Mouse (Mus musculus) embryonic facial prominence, embryonic 14.5 days (tissue): ENCODE results near the gene Pam. TPM values are rescaled to one million over a fixed set of nuclear protein-coding genes. Genes with fewer than 3 reads are reported as not detected.

Source experiments
- ATAC-seq: fragments of 200-750 bp; cut with Nextera tagmentation; 2 replicates; pipeline ENCODE4 v1.8.0; 2017; ENCODE audit warnings: low read depth, moderate number of reproducible peaks, moderate TSS enrichment
- DNase-seq: peaks from one replicate; pipeline ENCODE4 v3.0.0-alpha.2; 2015; ENCODE audit warnings: low spot score
- H3K27ac ChIP-seq: fragments of 300-500 bp; sonication (generic); replicated peaks from 2 replicates; pipeline ENCODE4 v1.5.1; 2014; ENCODE audit warnings: low read depth, mild to moderate bottlenecking, low read length, moderate library complexity
- H3K27me3 ChIP-seq: fragments of 300-500 bp; sonication (generic); replicated peaks from 2 replicates; pipeline ENCODE4 v1.6.1; 2014; ENCODE audit warnings: low read length; ENCODE audit not compliant: control insufficient read depth, insufficient read depth
- H3K36me3 ChIP-seq: fragments of 300-500 bp; sonication (generic); 2 replicates; pipeline ENCODE4 v1.6.1; 2014; ENCODE audit warnings: low read length, mixed read lengths; ENCODE audit not compliant: control insufficient read depth, insufficient read depth
- H3K4me1 ChIP-seq: fragments of 300-500 bp; sonication (generic); 2 replicates; pipeline ENCODE4 v1.6.1; 2014; ENCODE audit warnings: antibody characterized with exemption, low read length; ENCODE audit not compliant: control insufficient read depth, insufficient read depth
- H3K4me2 ChIP-seq: fragments of 300-500 bp; sonication (generic); 2 replicates; pipeline ENCODE4 v1.6.1; 2014; ENCODE audit warnings: low read depth, mild to moderate bottlenecking, low read length, moderate library complexity, mixed read lengths
- H3K4me3 ChIP-seq: fragments of 300-500 bp; sonication (generic); 2 replicates; pipeline ENCODE4 v1.5.1; 2014; ENCODE audit warnings: low read depth, mild to moderate bottlenecking, low read length
- H3K9ac ChIP-seq: fragments of 300-500 bp; sonication (generic); 2 replicates; pipeline ENCODE4 v1.6.1; 2014; ENCODE audit warnings: low read depth, mild to moderate bottlenecking, low read length, moderate library complexity, mixed read lengths
- H3K9me3 ChIP-seq: fragments of 300-500 bp; sonication (generic); 2 replicates; pipeline ENCODE4 v1.6.1; 2016; ENCODE audit warnings: low read length; ENCODE audit not compliant: control insufficient read depth
- WGBS: fragments of 180-500 bp; shearing (Covaris S2); extraction: QIAGEN DNeasy Blood & Tissue Kit; methylation state at CpG from one replicate; pipeline ENCODE4 v1.1.7; 2014; 5-methylcytosine and 5-hydroxymethylcytosine counted together
- polyA plus RNA-seq: library from polyadenylated mRNA; unstranded; fragments of >200 nt; fragmentation: Nextera tagmentation; extraction: Ambion mirVana; gene quantifications from 2 replicates; pipeline ENCODE4 v1.2.1, GENCODE M21; 2014

Gene Pam
- polyA plus RNA-seq, 1 experiment from 2014 or later: 50.1 TPM

- Histone ChIP-seq H3K27ac (no peak overlapping the region), H3K27me3 (no peaks in the 10 kb centered on the region), H3K4me2 (no peak overlapping the region), H3K4me1 (no peaks in the 10 kb centered on the region), H3K9me3 (no peaks in the 10 kb centered on the region), H3K9ac (no peak overlapping the region), H3K4me3 (no peak overlapping the region), H3K36me3 (no peaks in the 10 kb centered on the region)
- ATAC-seq (no peak), DNase-seq (no peak)
- 56% methylated on average over 2 of the region's 2 CpGs for WGBS
These were observed 178.5 kb downstream of the Pam start for GRCm38 (mm10) chr1:97916971-97917234.

- Histone ChIP-seq H3K4me1 (no peaks in the 10 kb centered on the region), H3K36me3 (no peaks in the 10 kb centered on the region), H3K27me3 (no peaks in the 10 kb centered on the region), H3K27ac (no peak overlapping the region), H3K9me3 (no peaks in the 10 kb centered on the region), H3K9ac (no peak overlapping the region), H3K4me2 (no peak overlapping the region), H3K4me3 (no peak overlapping the region)
- ATAC-seq (no peak), DNase-seq (no peak)
- 71% methylated on average over 12 of the region's 12 CpGs for WGBS
These were observed 179.1 kb downstream of the Pam start for GRCm38 (mm10) chr1:97916218-97916970.

- ATAC-seq (no peak), DNase-seq (no peak)
- WGBS: 78% methylated on average over 10 of the region's 10 CpGs
- H3K36me3 ChIP-seq: no peaks in the 10 kb centered on the region
- H3K27ac ChIP-seq: no peak overlapping the region
- H3K9me3 ChIP-seq: no peaks in the 10 kb centered on the region
- no peaks in the 10 kb centered on the region for H3K4me1 ChIP-seq
- no peak overlapping the region for H3K4me3 ChIP-seq
- no peak overlapping the region for H3K9ac ChIP-seq
- no peaks in the 10 kb centered on the region for H3K27me3 ChIP-seq
- no peak overlapping the region for H3K4me2 ChIP-seq
These were observed 179.7 kb downstream of the Pam start for GRCm38 (mm10) chr1:97915726-97916125.

GRCm38 (mm10) chr1:97910874-97911273, 184.6 kb downstream of the Pam start:
- WGBS: 78% methylated on average over 10 of the region's 10 CpGs
- ATAC-seq: no peak

GRCm38 (mm10) chr1:97909561-97909960, 185.9 kb downstream of the Pam start:
- 30% methylated on average over 5 of the region's 5 CpGs for WGBS
- no peaks in the 10 kb centered on the region for H3K4me1 ChIP-seq
- no peak overlapping the region for H3K27ac ChIP-seq
- no peak overlapping the region for H3K4me2 ChIP-seq
- DNase-seq: no peak
- no peaks in the 10 kb centered on the region for H3K27me3 ChIP-seq
- H3K36me3 ChIP-seq: no peaks in the 10 kb centered on the region
- no peaks in the 10 kb centered on the region for H3K9me3 ChIP-seq
- no peak overlapping the region for H3K4me3 ChIP-seq
- no peak for ATAC-seq
- no peak overlapping the region for H3K9ac ChIP-seq

More at GRCm38 (mm10) chr1:97910874-97911273, 184.6 kb downstream of the Pam start:
- no peaks in the 10 kb centered on the region for H3K36me3 ChIP-seq
- H3K4me2 ChIP-seq: no peak overlapping the region
- H3K27ac ChIP-seq: no peak overlapping the region
- no peaks in the 10 kb centered on the region for H3K4me1 ChIP-seq
- no peak overlapping the region for H3K4me3 ChIP-seq
- no peak overlapping the region for H3K9ac ChIP-seq
- DNase-seq: no peak
- H3K27me3 ChIP-seq: no peaks in the 10 kb centered on the region
- H3K9me3 ChIP-seq: no peaks in the 10 kb centered on the region

- Histone ChIP-seq H3K9ac (no peak overlapping the region), H3K4me1 (no peaks in the 10 kb centered on the region), H3K9me3 (no peaks in the 10 kb centered on the region), H3K27ac (no peak overlapping the region), H3K4me3 (no peak overlapping the region), H3K4me2 (no peak overlapping the region), H3K27me3 (no peaks in the 10 kb centered on the region), H3K36me3 (no peaks in the 10 kb centered on the region)
- WGBS: 87% methylated on average over 4 of the region's 4 CpGs
- no peak for DNase-seq
- no peak for ATAC-seq
These were observed 186.7 kb downstream of the Pam start for GRCm38 (mm10) chr1:97908736-97909135.

GRCm38 (mm10) chr1:97903912-97904460, 191.5 kb downstream of the Pam start:
- Histone ChIP-seq H3K27ac (no peak overlapping the region), H3K4me3 (no peak overlapping the region), H3K4me2 (no peak overlapping the region), H3K36me3 (no peaks in the 10 kb centered on the region), H3K9ac (no peak overlapping the region), H3K27me3 (no peaks in the 10 kb centered on the region), H3K9me3 (no peaks in the 10 kb centered on the region), H3K4me1 (no peaks in the 10 kb centered on the region)
- ATAC-seq (no peak), DNase-seq (no peak)
- WGBS: 77% methylated on average over 7 of the region's 7 CpGs

- 87% methylated on average over 7 of the region's 7 CpGs for WGBS
These were observed 192.6 kb downstream of the Pam start for GRCm38 (mm10) chr1:97902830-97903229.

GRCm38 (mm10) chr1:97900559-97901153, 194.8 kb downstream of the Pam start:
- Histone ChIP-seq H3K27me3 (no peaks in the 10 kb centered on the region), H3K4me2 (no peak overlapping the region), H3K27ac (no peak overlapping the region), H3K9ac (no peak overlapping the region), H3K9me3 (no peaks in the 10 kb centered on the region), H3K4me1 (no peaks in the 10 kb centered on the region), H3K4me3 (no peak overlapping the region), H3K36me3 (no peaks in the 10 kb centered on the region)
- WGBS: 54% methylated on average over 7 of the region's 7 CpGs
- ATAC-seq (peak; percentile 86; the same call in 1 of the 2 replicates), DNase-seq (no peak)

More at GRCm38 (mm10) chr1:97902830-97903229, 192.6 kb downstream of the Pam start:
- ATAC-seq: no peak
- no peaks in the 10 kb centered on the region for H3K9me3 ChIP-seq
- no peak for DNase-seq
- no peaks in the 10 kb centered on the region for H3K4me1 ChIP-seq
- no peak overlapping the region for H3K4me2 ChIP-seq
- H3K27me3 ChIP-seq: no peaks in the 10 kb centered on the region
- H3K36me3 ChIP-seq: no peaks in the 10 kb centered on the region
- H3K27ac ChIP-seq: no peak overlapping the region
- H3K4me3 ChIP-seq: no peak overlapping the region
- no peak overlapping the region for H3K9ac ChIP-seq
